Mouse (Mus musculus): Measurements from ENCODE around the gene Cry2. TPM values are rescaled to one million over a fixed set of nuclear protein-coding genes. Genes with fewer than 3 reads are reported as not detected.
"Not testable (repeated sequence)": the region's sequence is repeated elsewhere in the genome, so short reads cannot be mapped to it uniquely, and the experiment has no call there.

Gene Cry2
- polyA plus RNA-seq, 1 experiment from 2014 or later: 38.1 TPM

GRCm38 (mm10) chr2:92405687-92406086 is 28.2 kb downstream of the Cry2 start:
- Histone ChIP-seq H3K27me3 (no peaks in the 10 kb centered on the region), H3K9me3 (replicated peaks) (no peaks in the 10 kb centered on the region), H3K27ac (peak overlapping the region; percentile 64), H3K36me3 (peaks cover 69% of the 10 kb centered on the region), H3K9ac (0 out of 2 replicates have a peak overlapping the region, but pooled peaks have one; percentile 18), H3K4me2 (replicated peaks) (no peak overlapping the region), H3K4me3 (no peak overlapping the region), H3K4me1 (peaks cover 27% of the 10 kb centered on the region)
- WGBS: 67% methylated on average over 7 of the region's 7 CpGs
- peak; percentile 57; the same call in 1 of the 2 replicates for ATAC-seq (ENCODE audit: low FRiP score)

GRCm38 (mm10) chr2:92404737-92405136 is 29.1 kb downstream of the Cry2 start:
- Histone ChIP-seq H3K4me3 (no peak overlapping the region), H3K4me1 (peaks cover 36% of the 10 kb centered on the region), H3K36me3 (peaks cover 59% of the 10 kb centered on the region)

GRCm38 (mm10) chr2:92403776-92404319 is 30.0 kb downstream of the Cry2 start:
- H3K9me3 ChIP-seq (replicated peaks): no peaks in the 10 kb centered on the region
- H3K4me2 ChIP-seq (replicated peaks): no peak overlapping the region
- H3K4me3 ChIP-seq: no peak overlapping the region
- ATAC-seq (ENCODE audit: low FRiP score): no peak
- no peak overlapping the region for H3K9ac ChIP-seq
- 93% methylated on average over 5 of the region's 5 CpGs for WGBS
- no peak overlapping the region for H3K27ac ChIP-seq
- no peaks in the 10 kb centered on the region for H3K27me3 ChIP-seq
- H3K36me3 ChIP-seq: peaks cover 51% of the 10 kb centered on the region
- H3K4me1 ChIP-seq: peaks cover 45% of the 10 kb centered on the region

More at GRCm38 (mm10) chr2:92404737-92405136, 29.1 kb downstream of the Cry2 start:
- no peak overlapping the region for H3K9ac ChIP-seq
- H3K4me2 ChIP-seq (replicated peaks): no peak overlapping the region
- H3K9me3 ChIP-seq (replicated peaks): no peaks in the 10 kb centered on the region
- H3K27me3 ChIP-seq: no peaks in the 10 kb centered on the region
- peak overlapping the region; percentile 64; the same call in 1 of the 2 replicates for H3K27ac ChIP-seq
- ATAC-seq (ENCODE audit: low FRiP score): no peak
- 86% methylated on average over 6 of the region's 6 CpGs for WGBS

- WGBS: 82% methylated on average over 4 of the region's 4 CpGs
- peaks cover 54% of the 10 kb centered on the region for H3K4me1 ChIP-seq
- peak overlapping the region; percentile 36; the same call in 1 of the 2 replicates for H3K27ac ChIP-seq
- H3K9ac ChIP-seq: no peak overlapping the region
- no peak overlapping the region for H3K4me2 ChIP-seq (replicated peaks)
- no peak overlapping the region for H3K4me3 ChIP-seq
- H3K9me3 ChIP-seq (replicated peaks): no peaks in the 10 kb centered on the region
- H3K36me3 ChIP-seq: peaks cover 40% of the 10 kb centered on the region
- no peak for ATAC-seq (ENCODE audit: low FRiP score)
- no peaks in the 10 kb centered on the region for H3K27me3 ChIP-seq
These were observed 31.1 kb downstream of the Cry2 start for GRCm38 (mm10) chr2:92402591-92403326.

DNA sequence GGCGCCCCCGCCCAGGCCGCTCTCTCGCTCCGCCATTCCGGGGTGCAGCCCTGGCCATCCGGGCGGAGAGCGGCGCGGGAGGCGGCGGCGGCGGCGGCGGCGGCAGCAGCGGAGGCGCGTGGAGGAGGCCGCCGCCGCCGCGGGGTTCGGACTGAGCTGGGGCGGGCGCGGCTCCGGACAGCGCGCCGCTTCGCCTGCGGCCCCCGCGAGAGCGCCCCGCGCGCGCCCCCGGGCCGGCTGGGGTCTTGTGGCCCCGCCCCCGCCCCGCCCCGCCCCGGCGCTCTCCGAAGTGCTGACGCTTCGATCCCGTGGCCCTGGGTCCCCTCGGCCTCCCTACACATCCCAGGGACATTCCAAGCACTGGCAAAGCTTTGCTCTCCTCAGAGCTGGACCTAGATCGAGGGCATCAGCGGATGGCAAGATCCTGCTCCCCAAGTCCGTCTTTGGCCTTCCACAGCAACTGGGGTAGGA is 32.7 kb downstream of the Cry2 start, which contains the start of gene Mapk8ip1:
Gene Mapk8ip1 (minus strand): TSS at position 173 of the 471 bp plus-strand sequence.
- peak within 1 kb of the TSS; percentile 80 for H3K27ac ChIP-seq
- H3K4me1 ChIP-seq: peaks cover 62% of the 10 kb centered on the region
- peak within 1 kb of the TSS; percentile 93 for H3K9ac ChIP-seq
- peak within 1 kb of the TSS; percentile 85 for H3K4me2 ChIP-seq (replicated peaks)
- no peaks in the 10 kb centered on the region for H3K27me3 ChIP-seq
- ATAC-seq (ENCODE audit: low FRiP score): peak; percentile 54
- WGBS: 2% methylated on average over 41 of the region's 59 CpGs
- H3K4me3 ChIP-seq: peak within 1 kb of the TSS; percentile 85
- H3K9me3 ChIP-seq (replicated peaks): no peaks in the 10 kb centered on the region
- peaks cover 34% of the 10 kb centered on the region for H3K36me3 ChIP-seq

GRCm38 (mm10) chr2:92400682-92401081 is 33.2 kb downstream of the Cry2 start:
- Histone ChIP-seq H3K9ac (peak overlapping the region; percentile 93), H3K4me3 (peak overlapping the region; percentile 85), H3K27ac (peak overlapping the region; percentile 80), H3K4me1 (peaks cover 57% of the 10 kb centered on the region), H3K4me2 (replicated peaks) (peak overlapping the region; percentile 85), H3K27me3 (no peaks in the 10 kb centered on the region), H3K9me3 (replicated peaks) (no peaks in the 10 kb centered on the region), H3K36me3 (peaks cover 29% of the 10 kb centered on the region)
- ATAC-seq (ENCODE audit: low FRiP score): peak; percentile 17; the same call in 1 of the 2 replicates
- WGBS: 3% methylated on average over 22 of the region's 22 CpGs

GRCm38 (mm10) chr2:92399877-92400276 is 34.0 kb downstream of the Cry2 start:
- Histone ChIP-seq H3K9ac (peak overlapping the region; percentile 93), H3K36me3 (peaks cover 21% of the 10 kb centered on the region), H3K27ac (peak overlapping the region; percentile 80), H3K4me3 (peak overlapping the region; percentile 85), H3K4me1 (peaks cover 50% of the 10 kb centered on the region), H3K4me2 (replicated peaks) (peak overlapping the region; percentile 85)
- not testable (repeated sequence) for ATAC-seq (ENCODE audit: low FRiP score); H3K9me3 ChIP-seq (replicated peaks); H3K27me3 ChIP-seq
- 43% methylated on average over 3 of the region's 4 CpGs for WGBS

GRCm38 (mm10) chr2:92397436-92397835 is 36.4 kb downstream of the Cry2 start:
- Histone ChIP-seq H3K9me3 (replicated peaks) (no peaks in the 10 kb centered on the region), H3K27ac (no peak overlapping the region; the same call in 1 of the 2 replicates), H3K36me3 (0 out of 2 replicates have a peak, but pooled peaks cover 4% of the 10 kb centered on the region), H3K9ac (no peak overlapping the region), H3K4me3 (no peak overlapping the region), H3K4me2 (replicated peaks) (0 out of 2 replicates have a peak overlapping the region, but pooled peaks have one; percentile 21), H3K27me3 (no peaks in the 10 kb centered on the region), H3K4me1 (peaks cover 54% of the 10 kb centered on the region)
- ATAC-seq (ENCODE audit: low FRiP score): no peak
- 81% methylated on average over 1 of the region's 1 CpGs for WGBS

- Histone ChIP-seq H3K9ac (no peak overlapping the region), H3K9me3 (replicated peaks) (no peaks in the 10 kb centered on the region), H3K27ac (no peak overlapping the region), H3K4me1 (peaks cover 67% of the 10 kb centered on the region), H3K36me3 (0 out of 2 replicates have a peak, but pooled peaks cover 4% of the 10 kb centered on the region), H3K4me2 (replicated peaks) (no peak overlapping the region), H3K27me3 (no peaks in the 10 kb centered on the region), H3K4me3 (no peak overlapping the region)
- WGBS: 89% methylated on average over 3 of the region's 3 CpGs
- no peak for ATAC-seq (ENCODE audit: low FRiP score)
These were observed 38.3 kb downstream of the Cry2 start for GRCm38 (mm10) chr2:92395535-92395934.

DNA sequence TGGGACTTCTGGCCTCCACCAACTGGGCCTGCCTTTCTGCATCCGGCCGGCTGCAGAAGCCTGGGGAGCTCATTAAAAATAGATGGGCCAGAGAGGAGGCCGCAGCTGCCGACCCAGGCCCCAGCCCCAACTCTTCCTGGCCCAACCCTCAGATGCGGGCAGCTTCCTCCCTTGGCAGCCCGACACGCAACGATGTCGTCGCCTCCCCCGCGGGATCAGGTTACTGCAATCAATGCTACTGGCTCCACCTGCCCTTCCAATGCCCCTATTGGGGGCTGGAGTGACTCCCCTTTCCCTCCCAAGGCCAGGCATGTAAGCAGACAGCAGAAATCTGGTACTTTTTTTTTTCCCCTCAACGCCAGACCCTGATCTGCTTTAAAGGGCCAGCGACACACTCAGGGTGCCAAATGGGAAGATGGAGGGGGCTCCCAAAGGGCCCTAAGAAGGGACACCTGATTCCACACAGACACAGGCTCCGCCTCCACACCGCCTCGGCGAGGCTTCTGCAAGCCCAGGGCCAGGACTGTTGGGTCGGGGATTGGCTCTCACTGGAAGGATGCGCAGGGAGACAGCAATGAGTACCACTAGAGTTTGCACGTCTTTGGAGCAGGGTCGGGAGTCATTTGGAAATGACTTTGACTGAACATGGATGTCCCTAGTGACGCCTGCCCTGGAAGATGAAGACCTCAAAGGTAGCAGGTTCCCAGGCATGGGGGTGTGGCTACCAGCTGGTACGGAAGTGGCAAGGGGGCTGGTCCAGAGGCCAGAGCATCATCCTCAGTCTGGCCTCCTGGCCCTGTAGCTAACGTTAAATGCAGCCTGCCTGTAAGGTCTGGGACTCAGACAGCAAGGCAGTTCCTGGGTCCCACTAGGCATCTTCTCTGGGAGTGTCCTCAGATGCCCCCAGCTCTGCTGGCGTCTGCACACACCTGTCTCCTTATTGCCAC is 41.3 kb downstream of the Cry2 start:
- Histone ChIP-seq H3K27me3 (no peaks in the 10 kb centered on the region), H3K27ac (peak overlapping the region; percentile 94), H3K36me3 (0 out of 2 replicates have a peak, but pooled peaks cover 5% of the 10 kb centered on the region), H3K9ac (peak overlapping the region; percentile 71), H3K4me3 (peak overlapping the region; percentile 35), H3K9me3 (replicated peaks) (no peaks in the 10 kb centered on the region), H3K4me1 (peaks cover 62% of the 10 kb centered on the region), H3K4me2 (replicated peaks) (peak overlapping the region; percentile 67)
- WGBS: 5% methylated on average over 26 of the region's 26 CpGs
- peak; percentile 3; the same call in 1 of the 2 replicates for ATAC-seq (ENCODE audit: low FRiP score)

DNA sequence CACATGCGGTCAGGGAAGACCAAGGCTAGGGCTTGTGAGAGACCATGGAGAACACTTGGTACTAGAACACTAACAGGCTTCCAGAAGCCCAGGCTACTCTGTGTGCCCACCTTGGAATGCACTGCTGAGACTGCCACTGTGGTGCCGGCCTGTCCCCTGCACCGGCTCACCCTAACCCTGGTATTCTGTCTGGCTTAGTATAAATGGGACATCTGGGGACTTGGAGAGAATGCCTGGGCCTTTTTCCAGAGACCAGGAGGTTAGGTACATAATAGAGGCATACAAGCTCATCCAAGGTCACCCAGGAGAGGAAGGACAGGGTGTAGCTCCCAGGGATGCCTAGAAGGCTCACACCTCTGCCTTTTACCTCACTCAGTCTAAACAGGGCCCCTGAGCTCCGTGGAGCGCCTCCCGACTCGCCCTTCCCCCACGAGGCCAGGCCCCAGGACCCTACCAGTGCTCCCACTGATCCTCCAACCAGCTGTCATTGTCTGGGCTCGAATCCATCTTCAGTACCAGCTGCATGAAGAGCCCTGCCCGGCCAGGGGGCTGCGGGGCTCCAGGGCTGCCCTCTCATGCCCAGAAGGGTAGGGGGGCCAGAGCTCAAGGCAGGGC is 42.0 kb downstream of the Cry2 start:
- ATAC-seq (ENCODE audit: low FRiP score): peak; percentile 0; the same call in 1 of the 2 replicates
- Histone ChIP-seq H3K4me2 (replicated peaks) (peak overlapping the region; percentile 67), H3K4me1 (peaks cover 59% of the 10 kb centered on the region), H3K27ac (peak overlapping the region; percentile 94), H3K4me3 (peak overlapping the region; percentile 35), H3K36me3 (peaks cover 10% of the 10 kb centered on the region), H3K9ac (peak overlapping the region; percentile 71), H3K9me3 (replicated peaks) (no peaks in the 10 kb centered on the region), H3K27me3 (no peaks in the 10 kb centered on the region)
- WGBS: 19% methylated on average over 11 of the region's 11 CpGs
